Mouse (Mus musculus) G1E (cell line): Measurements from ENCODE around the gene Acvrl1. TPM values are rescaled to one million over a fixed set of nuclear protein-coding genes. Genes with fewer than 3 reads are reported as not detected.

Source experiments
- ATAC-seq: 2 replicates; pipeline ENCODE4 v1.8.0; 2016; ENCODE audit warnings: mild to moderate bottlenecking; ENCODE audit not compliant: insufficient number of reproducible peaks, poor library complexity, low FRiP score, severe bottlenecking; ENCODE audit errors: extremely low read depth
- DNase-seq: peaks from one replicate; pipeline ENCODE4 v3.0.0; 2012; ENCODE audit warnings: low spot score
- H3K27me3 ChIP-seq: 2 replicates; pipeline ENCODE4 v1.6.1; 2012; ENCODE audit warnings: mild to moderate bottlenecking, low read length, inconsistent platforms; ENCODE audit not compliant: insufficient read depth
- H3K36me3 ChIP-seq: replicated peaks from 2 replicates; pipeline ENCODE3; 2012; ENCODE audit warnings: mild to moderate bottlenecking, inconsistent platforms
- H3K4me1 ChIP-seq: 2 replicates; pipeline ENCODE4 v1.6.1; 2012; ENCODE audit warnings: low read depth, low read length, inconsistent platforms, mixed read lengths; ENCODE audit not compliant: insufficient read depth
- H3K4me3 ChIP-seq: 2 replicates; pipeline ENCODE4 v1.5.1; 2012; ENCODE audit warnings: low read depth, mild to moderate bottlenecking, inconsistent platforms, low read length, moderate library complexity, mixed read lengths
- H3K9me3 ChIP-seq: replicated peaks from 2 replicates; pipeline ENCODE4 v1.6.1; 2012; ENCODE audit warnings: inconsistent platforms
- CTCF ChIP-seq: IDR thresholded peaks from 2 replicates; pipeline ENCODE4 v1.5.1; 2012; ENCODE audit warnings: low read depth, low read length, inconsistent platforms, mixed read lengths
- GATA1 ChIP-seq: IDR thresholded peaks from 2 replicates; pipeline ENCODE4 v1.6.1; 2012; ENCODE audit warnings: borderline replicate concordance, low read length, inconsistent platforms, mixed read lengths
- GATA2 ChIP-seq: IDR thresholded peaks from 2 replicates; pipeline ENCODE4 v1.6.1; 2012; ENCODE audit warnings: low read depth, low read length, inconsistent platforms, borderline replicate concordance
- POLR2AphosphoS5 ChIP-seq: IDR thresholded peaks from 2 replicates; pipeline ENCODE4 v1.6.1; 2012; ENCODE audit warnings: low read depth, low read length, inconsistent platforms; ENCODE audit not compliant: insufficient replicate concordance
- TAL1 ChIP-seq: conservative IDR thresholded peaks from 2 replicates; pipeline ENCODE4 v1.6.1; 2012; ENCODE audit warnings: low read depth, low read length, inconsistent platforms, mixed read lengths
- polyA plus RNA-seq: library from polyadenylated mRNA; stranded (reverse); fragments of >175 nt; gene quantifications from 2 replicates; pipeline ENCODE4 v1.2.3, GENCODE M21; 2012
- total RNA-seq, 2 experiments: library from RNA; stranded (forward) in 1 of 2; stranded (reverse) in 1 of 2; fragments of 200-1000 nt in 1 of 2; fragments of >200 nt in 1 of 2; fragmentation: Nextera tagmentation in 1 of 2; gene quantifications; 2 replicates each; pipeline ENCODE4 v1.2.3; 2014 to 2017

The Acvrl1 gene
- total and polyA plus RNA-seq, 3 experiments = 0.02 to 0.60 TPM; not detected in 1

DNA sequence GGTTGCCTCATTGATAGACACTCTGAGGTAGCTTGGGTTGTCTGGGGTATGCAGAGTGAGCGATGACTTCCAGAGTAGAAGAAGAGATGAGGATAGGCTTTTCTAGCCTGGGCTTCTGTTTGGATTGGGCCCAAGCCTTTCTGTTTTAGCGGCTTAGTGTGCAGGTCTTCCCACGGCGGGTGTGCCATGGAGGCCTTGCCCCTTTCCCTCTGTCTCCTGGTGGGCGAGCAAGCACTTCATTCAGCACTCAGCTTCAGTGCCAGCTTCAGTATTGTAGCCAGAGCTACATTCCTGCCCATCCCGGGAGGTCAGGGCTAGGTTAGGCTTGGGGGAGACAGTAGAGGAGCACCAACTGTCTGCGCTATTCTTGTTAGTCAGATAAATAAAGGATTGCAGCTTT is 64.3 kb downstream of the Acvrl1 start:
- Histone ChIP-seq H3K4me3 (no peak overlapping the region), H3K4me1 (no peaks in the 10 kb centered on the region)

DNA sequence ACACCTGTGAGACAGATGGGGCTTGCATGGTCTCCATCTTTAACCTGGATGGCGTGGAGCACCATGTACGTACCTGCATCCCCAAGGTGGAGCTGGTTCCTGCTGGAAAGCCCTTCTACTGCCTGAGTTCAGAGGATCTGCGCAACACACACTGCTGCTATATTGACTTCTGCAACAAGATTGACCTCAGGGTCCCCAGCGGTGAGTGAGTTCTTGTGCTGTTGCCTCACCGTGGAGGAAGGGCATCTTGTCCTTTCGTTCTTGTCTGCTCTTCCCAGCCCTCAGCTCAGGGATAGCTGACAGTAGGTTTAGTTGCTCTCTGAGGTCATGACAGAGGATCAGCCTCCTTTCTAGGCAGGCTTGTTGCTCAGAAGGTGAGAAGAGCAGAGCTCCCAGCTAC is 65.6 kb downstream of the Acvrl1 start:
- peaks cover 91% of the 10 kb centered on the region for H3K9me3 ChIP-seq
- no peak for DNase-seq
- H3K4me3 ChIP-seq = no peak overlapping the region
- no peaks in the 10 kb centered on the region for H3K36me3 ChIP-seq
- H3K27me3 ChIP-seq = no peaks in the 10 kb centered on the region
- H3K4me1 ChIP-seq = no peaks in the 10 kb centered on the region
- ATAC-seq = no peak
- no peak for TF ChIP-seq TAL1
- TF ChIP-seq GATA1 = no peak
- TF ChIP-seq POLR2AphosphoS5 = no peak
- no peak for TF ChIP-seq GATA2
- no peak for TF ChIP-seq CTCF

More for the DNA sequence above, 64.3 kb downstream of the Acvrl1 start:
- ATAC-seq (no peak), DNase-seq (no peak)
- H3K36me3 ChIP-seq = no peaks in the 10 kb centered on the region
- TF ChIP-seq POLR2AphosphoS5 (no peak), GATA2 (no peak), GATA1 (no peak), TAL1 (no peak), CTCF (no peak)
- peaks cover 84% of the 10 kb centered on the region for H3K9me3 ChIP-seq
- H3K27me3 ChIP-seq = no peaks in the 10 kb centered on the region

Other genes with a start within 250 kb of the Acvrl1 start
- not detected in 2 replicates for gene Gm47841, start 81.1 kb upstream of the Acvrl1 start, total RNA-seq (2014; fragmentation: Nextera tagmentation)
- not detected in 2 replicates for gene Gm47841, start 81.1 kb upstream of the Acvrl1 start, total RNA-seq (2017)
- gene Gm47841, start 81.1 kb upstream of the Acvrl1 start, polyA plus RNA-seq = not detected in 2 replicates
- gene Fignl2, start 50.0 kb upstream of the Acvrl1 start, total RNA-seq (2014; fragmentation: Nextera tagmentation) = not detected in 2 replicates
- 0.05 and 0.06 TPM in 2 replicates for gene Fignl2, start 50.0 kb upstream of the Acvrl1 start, total RNA-seq (2017)
- gene Fignl2, start 50.0 kb upstream of the Acvrl1 start, polyA plus RNA-seq = not detected in 2 replicates
- not detected in 2 replicates for gene Ankrd33, start 12.8 kb upstream of the Acvrl1 start, total RNA-seq (2014; fragmentation: Nextera tagmentation)
- not detected in 2 replicates for gene Ankrd33, start 12.8 kb upstream of the Acvrl1 start, total RNA-seq (2017)
- gene Ankrd33, start 12.8 kb upstream of the Acvrl1 start, polyA plus RNA-seq = not detected in 2 replicates
- gene Acvr1b, start 45.5 kb downstream of the Acvrl1 start, total RNA-seq (2014; fragmentation: Nextera tagmentation) = not detected in 2 replicates
- under 0.01 and 0.12 TPM in 2 replicates for gene Acvr1b, start 45.5 kb downstream of the Acvrl1 start, total RNA-seq (2017)
- gene Acvr1b, start 45.5 kb downstream of the Acvrl1 start, polyA plus RNA-seq = not detected in 2 replicates
- not detected in 2 replicates for gene Grasp, start 95.7 kb downstream of the Acvrl1 start, total RNA-seq (2014; fragmentation: Nextera tagmentation)
- gene Grasp, start 95.7 kb downstream of the Acvrl1 start, total RNA-seq (2017) = 0.16 TPM in 1 of 2 replicates, not detected in the other
- gene Grasp, start 95.7 kb downstream of the Acvrl1 start, polyA plus RNA-seq = 0.04 and 0.09 TPM in 2 replicates
- not detected in 2 replicates for gene Nr4a1, start 125.7 kb downstream of the Acvrl1 start, total RNA-seq (2014; fragmentation: Nextera tagmentation)
- gene Nr4a1, start 125.7 kb downstream of the Acvrl1 start, total RNA-seq (2017) = not detected in 2 replicates
- 0.04 TPM in 1 of 2 replicates, not detected in the other for gene Nr4a1, start 125.7 kb downstream of the Acvrl1 start, polyA plus RNA-seq
- gene Atg101, start 155.8 kb downstream of the Acvrl1 start, total RNA-seq (2014; fragmentation: Nextera tagmentation) = 5.9 and 11.0 TPM in 2 replicates
- 34.6 and 35.3 TPM in 2 replicates for gene Atg101, start 155.8 kb downstream of the Acvrl1 start, total RNA-seq (2017)
- gene Atg101, start 155.8 kb downstream of the Acvrl1 start, polyA plus RNA-seq = 42.5 and 55.1 TPM in 2 replicates
- not detected in 2 replicates for gene 6030408B16Rik, start 164.7 kb downstream of the Acvrl1 start, total RNA-seq (2014; fragmentation: Nextera tagmentation)
- 0.12 TPM in 1 of 2 replicates, not detected in the other for gene 6030408B16Rik, start 164.7 kb downstream of the Acvrl1 start, total RNA-seq (2017)
- gene 6030408B16Rik, start 164.7 kb downstream of the Acvrl1 start, polyA plus RNA-seq = 0.09 TPM in 1 of 2 replicates, not detected in the other
- gene Krt80, start 241.6 kb downstream of the Acvrl1 start, total RNA-seq (2014; fragmentation: Nextera tagmentation) = not detected in 2 replicates
- 0.11 and 0.12 TPM in 2 replicates for gene Krt80, start 241.6 kb downstream of the Acvrl1 start, total RNA-seq (2017)
- gene Krt80, start 241.6 kb downstream of the Acvrl1 start, polyA plus RNA-seq = not detected in 2 replicates